Mouse (Mus musculus): ENCODE measurements around the gene Nmt2. TPM values are rescaled to one million over a fixed set of nuclear protein-coding genes. Genes with fewer than 3 reads are reported as not detected.

Gene Nmt2
- polyA plus RNA-seq, 1 experiment, result 11.1 TPM

- TF ChIP-seq GATA1 (IDR thresholded peaks at IDR 0.05; ENCODE audit: low read length), result no peak
Measured at GRCm38 (mm10) chr2:3355793-3356192, 71.8 kb downstream of the Nmt2 start.

GRCm38 (mm10) chr2:3356311-3356710 lies 72.3 kb downstream of the Nmt2 start:
- no peak for TF ChIP-seq GATA1 (IDR thresholded peaks at IDR 0.05; ENCODE audit: low read length)

- TF ChIP-seq GATA1 (IDR thresholded peaks at IDR 0.05; ENCODE audit: low read length), result no peak
Measured at GRCm38 (mm10) chr2:3357887-3358286, 73.9 kb downstream of the Nmt2 start.

- no peak for TF ChIP-seq GATA1 (IDR thresholded peaks at IDR 0.05; ENCODE audit: low read length)
Measured at GRCm38 (mm10) chr2:3361067-3361466, 77.1 kb downstream of the Nmt2 start.

GRCm38 (mm10) chr2:3365127-3365526 lies 81.1 kb downstream of the Nmt2 start:
- no peak for TF ChIP-seq GATA1 (IDR thresholded peaks at IDR 0.05; ENCODE audit: low read length)

Other genes starting within 250 kb of the Nmt2 start
- gene Fam171a1, start 170.0 kb upstream of the Nmt2 start, polyA plus RNA-seq (2012), result not detected in 2 replicates
- 1.5 and 1.8 TPM in 2 replicates for gene Rpp38, start 48.4 kb downstream of the Nmt2 start, polyA plus RNA-seq (2012)
- gene Acbd7, start 52.0 kb downstream of the Nmt2 start, polyA plus RNA-seq (2012), result not detected in 2 replicates
- gene Olah, start 113.0 kb downstream of the Nmt2 start, polyA plus RNA-seq (2012), result not detected in 2 replicates
- gene Meig1, start 138.4 kb downstream of the Nmt2 start, polyA plus RNA-seq (2012), result not detected in 2 replicates
- 0.62 and 0.78 TPM in 2 replicates for gene Dclre1c, start 139.9 kb downstream of the Nmt2 start, polyA plus RNA-seq (2012)
- 6.5 and 9.4 TPM in 2 replicates for gene Suv39h2, start 190.8 kb downstream of the Nmt2 start, polyA plus RNA-seq (2012)
- gene Gm45902, start 228.6 kb downstream of the Nmt2 start, polyA plus RNA-seq (2012), result 2.9 and 4.2 TPM in 2 replicates
- gene Hspa14, start 228.6 kb downstream of the Nmt2 start, polyA plus RNA-seq (2012), result 8.7 and 9.9 TPM in 2 replicates
- 0.14 and 0.16 TPM in 2 replicates for gene Cdnf, start 228.8 kb downstream of the Nmt2 start, polyA plus RNA-seq (2012)

Data from G1E-ER4 (cell line).